Mouse (Mus musculus): ENCODE measurements at regions not wholly inside any gene's neighbourhood (a gene's known extent, or its start where the extent isn't known, plus 50 kb on each side); places are given as distances from the start of the nearest gene placed in this dataset.
A peak's percentile ranks its signal among the peaks of the same experiment; 100 is the strongest.

GRCm38 (mm10) chr6:100096393-100097125 is 190.7 kb downstream of the Rybp start:
- no peak for DNase-seq (ENCODE audit: low read depth, low spot score)

GRCm38 (mm10) chr6:100094653-100095217 is 192.6 kb downstream of the Rybp start:
- DNase-seq (ENCODE audit: low read depth, low spot score): peak; percentile 16

- DNase-seq (ENCODE audit: low read depth, low spot score): no peak
Measured at GRCm38 (mm10) chr6:100092870-100093269, 194.4 kb downstream of the Rybp start.

- no peak for DNase-seq (ENCODE audit: low read depth, low spot score)
Measured at GRCm38 (mm10) chr6:100091815-100092214, 195.5 kb downstream of the Rybp start.

- no peak for DNase-seq (ENCODE audit: low read depth, low spot score)
Measured at GRCm38 (mm10) chr6:100088576-100088975, 198.7 kb downstream of the Rybp start.

DNA sequence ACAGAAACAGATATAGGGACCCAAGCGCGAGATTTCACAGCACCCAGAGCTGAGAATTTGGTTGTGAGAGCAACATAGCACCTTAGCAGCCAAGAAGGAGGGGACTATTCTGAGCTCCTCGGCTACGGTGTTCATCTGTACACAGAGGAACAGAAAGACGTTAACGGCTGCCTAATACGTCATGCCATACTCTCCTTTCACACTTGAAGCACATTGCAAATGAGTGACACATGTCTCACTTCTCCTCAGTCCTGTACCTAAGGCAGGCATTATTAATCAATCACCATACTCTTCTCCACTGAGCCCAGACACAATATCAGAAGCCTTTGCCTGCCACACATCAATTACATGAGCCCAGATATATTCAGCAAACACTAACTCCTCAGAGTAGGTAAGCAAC is 200.5 kb downstream of the Rybp start:
- DNase-seq (ENCODE audit: low read depth, low spot score): no peak

DNA sequence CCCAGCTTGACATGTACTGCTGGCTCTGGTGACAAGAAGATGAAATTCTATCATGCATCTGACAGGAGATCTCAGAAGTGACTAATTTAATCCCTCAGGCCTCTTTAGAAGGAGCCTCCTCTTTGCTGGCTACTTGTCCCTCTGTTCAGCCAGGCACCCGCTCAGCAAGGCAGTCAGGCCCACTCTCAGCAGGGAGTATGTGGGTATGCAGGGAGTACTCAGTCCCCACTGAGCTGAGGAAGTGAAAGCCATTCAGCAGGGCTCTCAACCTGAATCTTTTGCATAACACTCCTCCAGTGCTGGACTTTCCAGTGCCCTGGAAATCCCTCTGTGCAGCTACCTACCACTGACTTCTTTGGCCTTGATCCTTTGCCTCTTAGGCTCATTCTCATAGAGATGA is 201.3 kb downstream of the Rybp start:
- DNase-seq (ENCODE audit: low read depth, low spot score): no peak

DNA sequence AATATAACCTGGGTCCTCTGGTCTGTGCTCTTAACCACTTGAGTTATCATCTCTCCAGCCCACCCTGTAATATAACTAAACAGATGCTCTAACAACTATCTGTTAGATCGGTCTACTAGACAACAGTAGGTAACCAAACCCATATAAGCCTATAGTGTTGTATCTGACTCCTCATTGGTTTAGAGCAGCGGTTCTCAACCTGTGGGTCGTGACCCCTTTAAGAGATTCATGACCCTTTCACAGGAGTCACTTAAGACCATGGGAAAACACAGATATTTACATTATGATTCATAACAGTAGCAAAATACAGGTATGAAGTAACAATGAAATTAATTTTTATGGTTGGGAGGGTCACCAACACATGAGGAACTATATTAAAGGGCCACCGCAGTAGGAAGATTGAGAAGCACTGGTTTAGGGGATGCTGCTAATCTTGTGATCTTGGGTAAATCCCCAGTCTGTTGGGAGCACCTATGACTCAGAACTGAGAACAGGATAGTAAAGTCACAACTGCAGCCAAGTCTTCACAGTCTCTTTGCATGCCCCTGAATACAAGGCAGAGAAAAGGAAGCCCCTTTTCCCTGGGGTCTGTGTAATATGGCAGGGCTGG is 203.3 kb downstream of the Rybp start:
- DNase-seq (ENCODE audit: low read depth, low spot score): no peak

DNA sequence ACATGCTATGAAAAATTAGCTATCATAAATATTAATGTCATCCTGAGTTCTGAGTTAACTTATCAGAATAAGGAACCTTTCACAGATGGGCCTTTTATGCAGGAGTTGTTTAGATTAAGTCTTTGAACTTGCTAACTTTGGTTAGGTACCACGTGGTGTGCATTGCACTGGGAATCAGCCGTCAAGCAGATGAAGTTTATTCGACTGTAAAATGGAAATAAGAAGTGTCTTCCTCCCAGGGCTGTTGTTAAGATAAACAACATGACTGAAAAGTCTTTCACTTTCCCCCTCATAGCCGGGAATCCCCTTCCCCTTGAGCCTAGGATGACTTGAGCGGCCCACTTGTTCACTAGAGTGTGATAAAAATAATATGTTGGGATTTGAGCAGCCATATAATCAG is 204.2 kb downstream of the Rybp start:
- no peak for DNase-seq (ENCODE audit: low read depth, low spot score)

GRCm38 (mm10) chr6:100074672-100075335 is 212.5 kb downstream of the Rybp start:
- DNase-seq (ENCODE audit: low read depth, low spot score): no peak

DNA sequence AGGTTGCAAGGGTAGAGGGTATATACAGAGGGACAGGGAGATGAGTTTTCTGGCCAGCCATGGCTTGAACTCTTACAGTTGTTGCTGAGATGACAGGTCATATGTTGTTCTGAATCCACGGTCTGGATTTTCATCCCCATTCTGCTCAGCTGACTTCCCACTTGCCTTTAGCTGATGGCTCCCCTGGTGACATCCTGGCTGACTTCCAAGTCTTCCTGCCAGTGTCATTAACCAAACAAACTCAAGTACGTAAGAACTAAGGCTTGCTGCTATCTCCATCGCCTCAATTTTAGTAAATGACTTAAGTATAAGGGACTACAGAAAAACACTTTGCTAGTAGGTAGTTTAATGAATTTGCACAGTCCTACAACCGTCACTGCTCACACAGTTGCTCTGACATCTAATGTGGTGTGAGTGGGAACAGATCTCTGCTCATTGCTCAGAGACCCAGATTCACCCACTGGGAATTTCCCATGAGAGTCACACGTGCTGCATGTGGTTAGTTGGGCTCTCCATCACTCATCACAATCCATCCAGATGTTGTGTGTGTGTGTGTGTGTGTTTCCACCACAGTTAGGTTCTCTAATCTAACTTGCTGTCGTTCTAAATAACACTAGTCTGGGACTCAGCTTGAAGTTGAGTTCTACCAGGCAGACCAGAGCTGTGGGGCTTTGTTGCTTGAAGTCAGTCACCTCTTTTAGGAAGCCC is 214.9 kb downstream of the Rybp start:
- DNase-seq (ENCODE audit: low read depth, low spot score): no peak

- DNase-seq (ENCODE audit: low read depth, low spot score): no peak
Measured at GRCm38 (mm10) chr6:100069151-100069550, 218.1 kb downstream of the Rybp start.

DNA sequence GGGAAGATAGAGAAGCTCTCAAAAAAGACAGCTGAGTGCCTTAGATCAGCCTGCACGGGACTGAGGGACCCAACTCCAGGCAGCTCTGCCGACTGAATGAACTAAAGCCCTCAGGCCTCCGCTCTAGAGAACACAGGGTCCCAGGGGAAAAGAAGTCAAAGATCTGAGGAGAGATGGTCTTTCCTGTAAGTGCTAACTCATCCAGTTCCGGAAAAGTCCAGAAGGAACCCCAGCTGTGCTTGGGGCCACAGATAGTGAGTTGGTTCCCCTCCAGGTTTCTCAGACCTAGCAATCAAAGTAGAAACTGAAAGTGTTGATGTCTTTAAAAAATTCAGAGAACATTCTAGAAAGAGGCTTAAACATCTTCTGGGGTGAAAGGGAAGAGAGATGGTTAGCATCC is 220.0 kb downstream of the Rybp start:
- DNase-seq (ENCODE audit: low read depth, low spot score): no peak

DNA sequence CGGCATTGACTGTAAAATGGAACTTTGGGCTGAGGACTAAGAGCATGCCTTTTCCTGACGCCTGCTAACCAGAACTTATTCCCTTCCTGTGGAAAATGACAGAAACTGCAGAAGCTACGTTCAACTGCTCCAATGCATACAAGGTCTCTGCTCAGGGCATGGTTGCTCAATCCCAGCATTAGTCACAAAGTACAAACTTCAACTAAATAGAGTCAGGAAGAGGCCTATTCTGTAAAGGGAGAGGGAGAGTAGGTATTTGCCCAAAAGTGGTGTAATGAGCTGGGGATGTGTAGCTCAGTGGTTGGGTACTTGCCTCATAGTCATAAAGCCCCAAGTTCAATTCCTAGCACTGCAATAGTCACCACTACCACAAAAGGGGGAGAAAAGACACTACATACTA is 221.7 kb downstream of the Rybp start:
- DNase-seq (ENCODE audit: low read depth, low spot score): no peak

DNA sequence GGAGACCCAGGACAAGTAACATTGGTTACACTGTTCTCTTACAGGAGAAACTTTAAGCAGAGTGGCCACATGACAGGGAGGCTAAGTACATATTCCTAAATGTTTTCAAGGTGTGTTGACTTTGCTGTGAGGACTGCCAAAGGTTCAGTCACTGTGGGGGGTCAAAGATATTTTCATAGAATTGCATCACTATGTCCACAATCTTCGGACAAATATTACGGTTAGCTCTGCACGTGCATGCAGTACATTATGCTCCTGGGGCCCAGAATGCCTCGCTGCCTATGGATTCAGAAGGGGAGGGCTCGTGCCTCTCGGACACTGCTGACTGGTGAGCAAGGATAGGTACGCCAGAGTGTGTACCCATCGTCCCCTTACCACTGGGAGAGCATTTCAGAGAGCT is 224.3 kb downstream of the Rybp start:
- no peak for DNase-seq (ENCODE audit: low read depth, low spot score)

DNA sequence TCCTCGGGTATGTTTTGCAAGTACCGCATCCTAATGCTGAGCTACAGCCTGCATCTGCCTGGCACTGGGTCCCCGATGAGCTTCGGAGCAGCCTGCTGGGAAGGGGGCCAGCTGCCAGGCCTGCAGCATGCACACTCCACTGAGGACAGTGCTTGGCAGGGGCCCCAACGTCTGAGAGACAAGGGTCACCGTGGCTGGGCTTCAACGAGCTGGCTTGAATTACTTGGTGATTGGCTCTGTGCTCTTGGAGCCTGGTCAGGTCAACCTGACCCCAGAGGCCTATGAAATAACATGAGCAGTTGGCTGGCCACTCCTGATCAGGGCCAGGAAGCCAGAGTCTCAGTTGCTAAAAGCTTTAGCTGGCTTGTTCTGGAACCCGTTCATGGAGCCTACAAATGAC is 227.5 kb downstream of the Rybp start:
- no peak for DNase-seq (ENCODE audit: low read depth, low spot score)

DNA sequence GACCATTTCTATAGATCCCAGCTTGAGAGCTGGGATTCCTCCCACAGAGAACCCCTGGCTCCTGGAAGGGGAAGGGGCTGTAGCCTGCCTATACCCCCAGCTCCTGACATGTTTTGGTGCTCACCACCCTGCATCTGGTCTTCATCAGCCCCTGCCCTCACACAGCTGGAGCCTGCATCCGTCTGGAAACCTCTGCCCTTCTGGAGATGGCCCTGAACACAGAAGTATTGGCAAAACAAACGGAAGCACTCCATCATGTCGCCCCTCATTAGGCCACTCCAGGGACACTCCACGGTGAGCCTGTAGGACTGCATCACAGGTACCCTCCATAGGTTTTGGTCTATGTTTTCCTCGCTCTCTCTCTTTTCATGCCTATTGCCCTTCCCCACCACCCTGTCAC is 231.3 kb downstream of the Rybp start:
- DNase-seq (ENCODE audit: low read depth, low spot score): no peak

DNA sequence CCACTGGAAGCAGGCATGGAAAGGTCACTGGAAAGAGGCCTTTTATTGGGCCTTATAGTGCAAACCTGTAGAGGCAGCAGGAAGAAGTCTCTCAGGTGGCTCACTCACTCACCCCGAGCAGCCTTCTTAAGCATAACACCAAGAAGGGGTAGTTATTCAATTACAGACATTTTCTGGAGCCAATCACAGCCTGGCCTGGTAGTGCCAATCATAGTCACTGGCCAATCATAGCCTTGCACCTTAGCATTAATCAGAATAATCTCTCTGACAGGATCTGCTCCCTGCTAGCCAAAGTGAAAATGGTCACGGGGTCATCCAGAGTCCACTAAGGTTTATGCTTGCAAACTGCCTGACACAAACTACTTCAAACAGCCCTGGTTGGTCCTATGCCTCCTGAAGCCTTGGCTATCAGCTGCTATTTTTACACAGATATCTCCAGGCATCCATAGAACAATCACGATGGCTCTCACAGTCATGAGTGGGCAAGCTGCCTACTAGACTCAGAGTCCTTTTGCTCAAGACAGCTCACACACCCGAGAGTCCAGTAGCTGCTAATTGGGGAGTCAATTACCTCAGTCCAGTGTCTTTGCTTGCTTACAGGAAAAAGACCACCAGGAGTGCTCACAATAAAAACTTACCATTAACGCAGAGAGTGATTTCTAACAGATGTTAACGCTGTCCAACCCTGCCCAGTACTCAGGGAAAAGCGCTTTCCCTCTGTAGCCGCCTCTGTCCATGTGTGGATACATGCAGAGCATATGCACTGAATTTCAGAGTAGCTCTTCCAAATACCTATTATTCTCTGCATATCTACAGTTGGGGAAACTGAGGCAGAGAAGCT is 234.1 kb downstream of the Rybp start:
- no peak for DNase-seq (ENCODE audit: low read depth, low spot score)

GRCm38 (mm10) chr6:100052406-100052805 is 234.9 kb downstream of the Rybp start:
- no peak for DNase-seq (ENCODE audit: low read depth, low spot score)

DNA sequence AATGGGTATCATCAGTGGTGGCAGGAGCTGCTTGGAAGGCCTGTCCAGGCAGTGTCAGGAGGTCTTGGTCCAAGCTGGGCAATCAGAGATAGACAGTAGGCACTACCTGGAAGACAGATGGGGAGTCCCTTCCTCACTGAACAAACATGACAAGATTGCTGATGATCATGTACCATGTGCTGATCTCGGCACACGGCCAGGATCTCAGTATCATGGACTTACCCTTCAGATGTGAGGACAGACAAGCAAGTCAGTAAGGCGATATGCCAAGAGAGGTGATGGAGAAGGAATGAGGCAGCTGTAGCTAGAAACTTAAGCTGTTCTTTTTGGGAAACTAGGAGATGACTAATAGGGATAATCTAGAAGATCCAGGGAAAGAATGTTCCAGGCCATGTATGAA is 238.2 kb downstream of the Rybp start:
- no peak for DNase-seq (ENCODE audit: low read depth, low spot score)
